Mouse (Mus musculus): ENCODE measurements around the gene Tra2a. TPM values are rescaled to one million over a fixed set of nuclear protein-coding genes. Genes with fewer than 3 reads are reported as not detected.

The Tra2a gene
- total RNA-seq, 2 experiments from 2014 or later = 58.7 to 63.1 TPM

- DNase-seq (ENCODE audit: low spot score in 2 of 2) = no peak
These were observed 50.8 kb downstream of the Tra2a start for GRCm38 (mm10) chr6:49212931-49213580.

GRCm38 (mm10) chr6:49212141-49212540 is 51.7 kb downstream of the Tra2a start:
- DNase-seq (ENCODE audit: low spot score in 2 of 2) = no peak

GRCm38 (mm10) chr6:49211596-49211995 is 52.2 kb downstream of the Tra2a start:
- no peak for DNase-seq (ENCODE audit: low spot score in 2 of 2)

- DNase-seq (ENCODE audit: low spot score in 2 of 2) = no peak
These were observed 53.7 kb downstream of the Tra2a start for GRCm38 (mm10) chr6:49209881-49210854.

GRCm38 (mm10) chr6:49208935-49209334 is 54.9 kb downstream of the Tra2a start:
- DNase-seq (ENCODE audit: low spot score in 2 of 2) = no peak

GRCm38 (mm10) chr6:49208297-49208930 is 55.4 kb downstream of the Tra2a start:
- DNase-seq (ENCODE audit: low spot score in 2 of 2) = no peak

GRCm38 (mm10) chr6:49206416-49206815 is 57.4 kb downstream of the Tra2a start:
- no peak for DNase-seq (ENCODE audit: low spot score in 2 of 2)

GRCm38 (mm10) chr6:49195188-49195587 is 68.6 kb downstream of the Tra2a start:
- DNase-seq (ENCODE audit: low spot score in 2 of 2) = no peak

GRCm38 (mm10) chr6:49194536-49194935 is 69.3 kb downstream of the Tra2a start:
- no peak for DNase-seq (ENCODE audit: low spot score in 2 of 2)

Other genes with a start within 250 kb of the Tra2a start
- gene Gpnmb, start 227.5 kb downstream of the Tra2a start, total RNA-seq (2021) = 1 to 10 TPM in 1 of 2 experiments, under 1 TPM in 1; 0.92 to 1.1 TPM
- gene Malsu1, start 190.2 kb downstream of the Tra2a start, total RNA-seq (2021) = 10 to 100 TPM; 56.4 to 61.1 TPM
- gene Igf2bp3, start 49.1 kb downstream of the Tra2a start, total RNA-seq (2021) = 10 to 100 TPM; 16.9 to 17.5 TPM
- gene Ccdc126, start 55.2 kb upstream of the Tra2a start, total RNA-seq (2021) = 10 to 100 TPM in 1 of 2 experiments, 1 to 10 TPM in 1; 9.2 to 10.2 TPM
- 1 to 10 TPM; 7.1 to 7.5 TPM for gene Fam221a, start 103.7 kb upstream of the Tra2a start, total RNA-seq (2021)
- gene Stk31, start 131.6 kb upstream of the Tra2a start, total RNA-seq (2021) = under 1 TPM; 0.68 to 0.76 TPM